Mouse (Mus musculus) forebrain, embryonic 14.5 days (tissue): ENCODE measurements around the gene Ctrb1. TPM values are rescaled to one million over a fixed set of nuclear protein-coding genes. Genes with fewer than 3 reads are reported as not detected.

Experiments used
- ATAC-seq: fragments of 200-750 bp; cut with Nextera tagmentation; 2 replicates; pipeline ENCODE4 v1.8.0; 2017; ENCODE audit warnings: mild to moderate bottlenecking, moderate library complexity
- DNase-seq: peaks from one replicate; pipeline ENCODE4 v3.0.0-alpha.2; 2015; ENCODE audit warnings: low spot score
- H3K27ac ChIP-seq: fragments of 300-500 bp; sonication (generic); 2 replicates; pipeline ENCODE4 v1.5.1; 2014; ENCODE audit warnings: low read depth, mild to moderate bottlenecking, control low read depth, low read length, moderate library complexity
- H3K27me3 ChIP-seq: fragments of 300-500 bp; sonication (generic); replicated peaks from 2 replicates; pipeline ENCODE4 v1.6.1; 2014; ENCODE audit warnings: low read length, control low read depth, mixed read lengths; ENCODE audit not compliant: control insufficient read depth, insufficient read depth
- H3K36me3 ChIP-seq: fragments of 300-500 bp; sonication (generic); 2 replicates; pipeline ENCODE4 v1.6.1; 2014; ENCODE audit warnings: low read length, control low read depth; ENCODE audit not compliant: control insufficient read depth, insufficient read depth
- H3K4me1 ChIP-seq: fragments of 300-500 bp; sonication (generic); 2 replicates; pipeline ENCODE4 v1.6.1; 2014; ENCODE audit warnings: antibody characterized with exemption, low read length, control low read depth; ENCODE audit not compliant: control insufficient read depth, insufficient read depth
- H3K4me2 ChIP-seq: fragments of 300-500 bp; sonication (generic); 2 replicates; pipeline ENCODE4 v1.6.1; 2014; ENCODE audit warnings: mild to moderate bottlenecking, control low read depth, low read length
- H3K4me3 ChIP-seq: fragments of 300-500 bp; sonication (generic); 2 replicates; pipeline ENCODE4 v1.5.1; 2014; ENCODE audit warnings: low read depth, low read length, control low read depth
- H3K9ac ChIP-seq: fragments of 300-500 bp; sonication (generic); 2 replicates; pipeline ENCODE4 v1.6.1; 2014; ENCODE audit warnings: mild to moderate bottlenecking, low read length, control low read depth, moderate library complexity
- H3K9me3 ChIP-seq: fragments of 300-500 bp; sonication (generic); replicated peaks from 2 replicates; pipeline ENCODE4 v1.6.1; 2016; ENCODE audit warnings: low read length, control low read depth, mixed read lengths; ENCODE audit not compliant: control insufficient read depth
- WGBS: fragments of 180-500 bp; shearing (Covaris S2); extraction: QIAGEN DNeasy Blood & Tissue Kit; methylation state at CpG from one replicate; pipeline ENCODE4 v1.1.7; 2014; 5-methylcytosine and 5-hydroxymethylcytosine counted together
- polyA plus RNA-seq: library from polyadenylated mRNA; unstranded; fragments of >200 nt; fragmentation: Nextera tagmentation; extraction: Ambion mirVana; gene quantifications from 2 replicates; pipeline ENCODE4 v1.2.1, GENCODE M21; 2014

Gene Ctrb1
- polyA plus RNA-seq, 1 experiment from 2014 or later: not detected

DNA sequence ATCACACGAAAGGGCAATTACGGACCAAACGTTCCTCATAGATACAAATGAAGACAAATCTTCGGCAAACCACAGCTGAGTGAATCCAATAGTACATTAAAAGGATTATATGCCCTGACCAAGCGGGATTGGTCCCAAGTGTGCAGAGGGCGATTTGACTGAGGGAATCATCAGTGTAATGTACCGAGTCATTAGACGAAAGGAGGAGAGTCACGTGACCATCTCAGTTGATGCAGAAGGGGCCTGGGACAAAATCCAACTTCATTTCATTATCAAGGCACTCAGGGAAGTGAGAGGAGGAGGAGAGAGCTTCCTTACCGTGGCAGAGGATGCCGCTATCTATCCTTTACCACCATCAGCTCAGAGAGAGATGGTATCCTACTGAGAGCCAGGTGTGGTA is 9.7 kb downstream of the Ctrb1 start:
- Histone ChIP-seq H3K27ac (no peak overlapping the region), H3K36me3 (no peaks in the 10 kb centered on the region), H3K4me2 (no peak overlapping the region), H3K4me3 (no peak overlapping the region), H3K9ac (no peak overlapping the region), H3K27me3 (no peaks in the 10 kb centered on the region), H3K9me3 (no peaks in the 10 kb centered on the region), H3K4me1 (no peaks in the 10 kb centered on the region)
- DNase-seq (peak; percentile 49), ATAC-seq (no peak)
- 76% methylated on average over 11 of the region's 11 CpGs for WGBS

DNA sequence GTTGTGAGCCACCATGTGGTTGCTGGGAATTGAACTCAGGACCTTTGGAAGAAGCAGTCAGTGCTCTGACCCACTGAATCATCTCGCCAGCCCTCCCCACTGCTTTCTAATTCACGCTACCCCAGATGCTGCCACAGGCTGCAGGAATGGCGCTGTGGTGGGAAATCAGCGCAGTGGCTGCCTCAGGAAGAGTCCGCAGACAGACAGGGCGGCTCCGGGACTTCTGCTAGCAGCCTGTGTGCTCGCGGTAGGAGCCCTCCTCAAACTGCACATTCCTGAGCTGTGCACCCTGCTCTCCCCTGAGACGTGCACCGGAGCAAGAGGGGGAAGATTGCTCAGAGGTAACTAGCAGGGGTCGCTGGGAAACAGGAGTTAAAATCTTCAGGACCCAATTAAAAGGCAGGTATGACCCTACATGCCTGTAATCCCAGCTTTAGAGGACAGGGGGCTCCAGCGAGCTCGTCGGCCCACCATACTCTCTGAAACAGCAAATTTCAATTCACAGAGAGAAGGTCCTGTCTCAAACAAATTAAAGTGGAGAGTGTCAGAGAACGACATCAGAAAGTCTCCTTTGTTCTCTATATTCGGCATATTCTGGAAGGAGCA is 10.3 kb downstream of the Ctrb1 start:
- ATAC-seq (peak; percentile 26; the same call in 1 of the 2 replicates), DNase-seq (no peak)
- H3K4me3 ChIP-seq: no peak overlapping the region
- H3K27me3 ChIP-seq: no peaks in the 10 kb centered on the region
- no peak overlapping the region for H3K27ac ChIP-seq
- H3K36me3 ChIP-seq: no peaks in the 10 kb centered on the region
- H3K9ac ChIP-seq: no peak overlapping the region
- H3K4me1 ChIP-seq: no peaks in the 10 kb centered on the region
- H3K4me2 ChIP-seq: no peak overlapping the region
- no peaks in the 10 kb centered on the region for H3K9me3 ChIP-seq
- WGBS: 40% methylated on average over 17 of the region's 17 CpGs

DNA sequence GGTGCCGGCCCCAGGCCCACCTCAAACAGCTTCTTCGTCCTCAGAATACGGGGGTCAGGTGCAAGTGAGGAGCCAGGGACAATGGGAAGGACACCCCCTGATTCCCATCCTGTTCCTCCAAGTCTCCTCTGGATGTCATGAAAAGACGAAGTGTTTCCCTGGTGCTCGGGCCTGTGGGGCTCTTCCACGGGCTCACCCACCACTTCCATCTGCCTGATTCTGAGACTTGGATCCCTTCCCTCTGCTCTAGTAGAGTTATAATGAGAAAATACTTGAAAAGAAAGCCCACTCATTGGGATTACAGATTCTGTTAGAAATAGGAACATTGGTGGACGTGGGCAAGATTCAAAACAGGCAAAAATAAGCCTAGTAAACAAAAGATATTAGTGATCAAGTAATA is 12.0 kb downstream of the Ctrb1 start:
- H3K27me3 ChIP-seq: no peaks in the 10 kb centered on the region
- no peak overlapping the region for H3K27ac ChIP-seq
- H3K36me3 ChIP-seq: no peaks in the 10 kb centered on the region
- DNase-seq (no peak), ATAC-seq (no peak)
- no peak overlapping the region for H3K4me3 ChIP-seq
- no peak overlapping the region for H3K4me2 ChIP-seq
- no peak overlapping the region for H3K9ac ChIP-seq
- WGBS: 88% methylated on average over 7 of the region's 7 CpGs
- H3K9me3 ChIP-seq: no peaks in the 10 kb centered on the region
- no peaks in the 10 kb centered on the region for H3K4me1 ChIP-seq

DNA sequence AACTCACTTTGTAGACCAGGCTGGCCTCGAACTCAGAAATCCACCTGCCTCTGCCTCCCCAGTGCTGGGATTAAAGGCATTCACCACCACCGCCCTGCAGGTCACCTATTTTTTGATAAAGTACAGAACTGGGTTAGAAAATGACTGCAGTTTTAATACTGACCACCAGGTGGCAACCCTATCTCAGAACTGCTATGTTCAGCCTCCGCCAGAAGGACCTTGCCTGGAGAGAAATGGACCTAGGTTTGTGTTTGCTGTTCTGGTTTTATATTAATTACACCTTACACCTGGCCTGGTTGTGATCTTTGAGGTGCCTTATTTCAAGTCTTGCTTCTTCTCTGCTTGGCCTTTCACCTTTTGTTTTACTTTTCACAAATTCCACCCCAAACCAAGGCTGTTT is 12.7 kb downstream of the Ctrb1 start:
- Histone ChIP-seq H3K27me3 (no peaks in the 10 kb centered on the region), H3K9ac (no peak overlapping the region), H3K27ac (no peak overlapping the region), H3K9me3 (no peaks in the 10 kb centered on the region), H3K36me3 (no peaks in the 10 kb centered on the region), H3K4me1 (no peaks in the 10 kb centered on the region), H3K4me3 (no peak overlapping the region), H3K4me2 (no peak overlapping the region)
- DNase-seq: peak; percentile 86
- WGBS: 25% methylated on average over 3 of the region's 3 CpGs
- peak; percentile 44; the same call in 1 of the 2 replicates for ATAC-seq

DNA sequence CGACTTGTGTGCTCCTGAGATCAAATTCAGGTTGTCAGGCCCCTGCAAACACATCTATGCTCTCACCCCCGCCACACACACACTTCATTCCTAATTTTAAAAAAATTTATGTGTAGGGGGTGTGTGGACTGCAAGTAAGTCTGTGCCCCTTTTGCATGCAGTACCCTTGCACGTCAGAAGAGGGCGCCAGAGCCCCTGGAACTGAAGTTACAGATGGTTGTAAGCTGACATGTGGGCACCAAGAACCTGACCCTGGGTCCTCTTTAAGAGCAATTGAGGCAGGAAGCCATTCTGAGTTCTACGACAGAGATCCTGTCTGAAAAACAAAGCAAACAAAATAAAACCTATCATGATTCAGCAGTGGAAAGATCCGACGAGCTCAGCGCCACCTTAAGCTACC is 14.6 kb downstream of the Ctrb1 start:
- ATAC-seq (no peak), DNase-seq (no peak)
- Histone ChIP-seq H3K9me3 (no peaks in the 10 kb centered on the region), H3K4me3 (no peak overlapping the region), H3K27me3 (no peaks in the 10 kb centered on the region), H3K27ac (no peak overlapping the region), H3K4me1 (no peaks in the 10 kb centered on the region), H3K4me2 (no peak overlapping the region), H3K9ac (no peak overlapping the region), H3K36me3 (peaks cover 8% of the 10 kb centered on the region)
- 82% methylated on average over 8 of the region's 8 CpGs for WGBS

DNA sequence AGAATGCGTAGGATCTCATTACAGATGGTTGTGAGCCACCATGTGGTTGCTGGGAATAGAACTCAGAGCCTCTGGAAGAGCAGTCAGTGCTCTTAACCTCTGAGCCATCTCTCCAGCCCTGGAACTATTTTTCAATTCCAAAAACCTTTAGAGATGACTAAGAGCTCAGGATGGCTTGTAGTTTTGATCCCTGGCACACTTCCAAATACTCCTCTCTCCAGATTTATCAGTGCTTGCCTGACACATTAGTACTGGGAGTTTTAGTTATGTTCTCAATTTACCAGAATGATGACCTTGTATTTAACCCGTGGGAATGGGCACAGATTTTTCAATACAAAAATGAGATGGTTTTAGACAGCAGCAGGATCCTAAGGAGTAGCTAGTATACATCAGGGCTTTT is 24.1 kb downstream of the Ctrb1 start:
- H3K36me3 ChIP-seq: peaks cover 44% of the 10 kb centered on the region
- ATAC-seq (no peak), DNase-seq (no peak)
- H3K27me3 ChIP-seq: no peaks in the 10 kb centered on the region
- no peak overlapping the region for H3K27ac ChIP-seq
- H3K4me3 ChIP-seq: no peak overlapping the region
- H3K9ac ChIP-seq: no peak overlapping the region
- 90% methylated on average over 2 of the region's 2 CpGs for WGBS
- H3K9me3 ChIP-seq: no peaks in the 10 kb centered on the region
- no peak overlapping the region for H3K4me2 ChIP-seq
- no peaks in the 10 kb centered on the region for H3K4me1 ChIP-seq

DNA sequence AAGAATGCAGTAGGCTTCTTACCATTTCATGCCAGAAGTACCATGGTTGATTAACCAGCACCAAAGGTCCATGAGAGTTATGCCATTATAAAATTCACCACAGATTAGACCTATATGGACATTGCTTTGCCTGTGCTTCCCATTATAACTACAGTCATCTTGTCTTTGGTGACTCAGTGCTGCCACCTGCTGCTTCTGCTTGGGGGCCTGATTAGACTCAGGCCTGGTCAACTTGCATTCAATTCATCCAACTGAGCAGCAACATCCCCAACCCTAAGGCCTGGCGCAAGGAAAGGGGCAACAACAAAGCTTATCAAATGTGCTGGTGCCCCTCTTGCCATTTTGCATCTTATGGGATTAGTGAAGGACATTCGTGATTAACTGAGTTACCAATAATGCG is 28.3 kb downstream of the Ctrb1 start:
- Histone ChIP-seq H3K36me3 (peaks cover 36% of the 10 kb centered on the region), H3K4me1 (no peaks in the 10 kb centered on the region; the same call in 1 of the 2 replicates), H3K9me3 (no peaks in the 10 kb centered on the region), H3K27ac (no peak overlapping the region), H3K27me3 (no peaks in the 10 kb centered on the region), H3K4me3 (no peak overlapping the region), H3K4me2 (no peak overlapping the region), H3K9ac (no peak overlapping the region)
- DNase-seq: peak; percentile 64
- 87% methylated on average over 3 of the region's 3 CpGs for WGBS
- no peak for ATAC-seq

DNA sequence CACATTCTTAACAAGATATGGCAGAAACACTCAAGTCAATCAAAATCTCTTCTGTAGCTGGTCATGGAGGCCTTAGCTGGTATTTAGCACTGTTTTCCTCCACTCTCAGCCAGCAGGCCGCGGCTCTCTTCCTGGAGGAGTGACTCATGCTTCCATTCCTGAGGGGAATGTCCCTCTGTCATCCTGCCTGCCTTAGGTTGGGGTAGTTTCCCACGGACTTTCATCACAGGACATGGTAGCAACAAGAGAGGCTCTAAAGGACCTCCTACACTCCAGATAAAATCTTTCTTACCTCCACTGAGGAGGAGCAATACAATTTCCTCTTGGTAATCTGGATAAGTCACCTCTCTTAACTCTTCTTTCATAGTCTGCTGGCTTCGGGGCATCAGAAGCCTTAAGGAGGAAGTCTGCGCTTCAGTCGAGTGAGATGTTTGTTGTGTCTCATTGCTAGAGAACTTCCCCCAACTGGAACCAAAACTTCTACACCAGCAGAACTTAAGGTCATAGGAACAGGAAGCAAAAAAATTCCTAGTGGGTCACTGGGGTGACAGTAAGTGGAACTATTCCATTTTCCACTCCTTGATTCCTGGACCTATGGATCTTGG is 31.9 kb downstream of the Ctrb1 start:
- no peaks in the 10 kb centered on the region for H3K27me3 ChIP-seq
- no peaks in the 10 kb centered on the region; the same call in 1 of the 2 replicates for H3K4me1 ChIP-seq
- no peaks in the 10 kb centered on the region for H3K9me3 ChIP-seq
- H3K27ac ChIP-seq: no peak overlapping the region
- H3K4me2 ChIP-seq: no peak overlapping the region
- WGBS: 92% methylated on average over 6 of the region's 6 CpGs
- DNase-seq: no peak
- no peak for ATAC-seq
- no peak overlapping the region for H3K9ac ChIP-seq
- H3K4me3 ChIP-seq: no peak overlapping the region
- peaks cover 27% of the 10 kb centered on the region for H3K36me3 ChIP-seq

DNA sequence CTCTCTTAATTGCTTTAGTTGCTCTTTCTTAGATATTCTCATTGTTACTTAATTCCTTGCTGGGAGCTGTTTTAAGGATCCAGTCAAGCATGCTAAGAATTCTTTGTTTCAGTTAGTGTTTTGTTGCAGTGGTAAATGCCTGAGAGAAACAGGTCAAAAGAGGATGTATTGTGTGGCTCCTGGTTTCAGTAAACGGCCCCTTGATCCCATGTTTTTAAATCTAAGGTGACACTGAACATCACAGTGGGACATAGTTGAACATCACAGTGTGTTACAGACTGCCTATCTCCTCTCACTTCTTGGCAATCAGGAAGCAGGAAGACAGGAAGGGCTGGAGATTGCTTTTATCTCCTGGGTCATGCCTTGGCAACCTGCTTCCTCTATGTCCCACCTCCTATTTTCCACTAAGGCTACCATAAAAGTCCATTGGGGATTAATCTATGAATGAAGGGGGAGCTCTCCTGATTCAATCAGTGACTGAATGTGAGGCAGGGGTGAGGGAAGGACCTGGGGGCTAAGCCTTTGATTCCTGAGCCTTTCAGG is 33.4 kb downstream of the Ctrb1 start:
- Histone ChIP-seq H3K4me1 (no peaks in the 10 kb centered on the region; the same call in 1 of the 2 replicates), H3K4me3 (no peak overlapping the region), H3K27ac (no peak overlapping the region), H3K9me3 (no peaks in the 10 kb centered on the region), H3K36me3 (peaks cover 27% of the 10 kb centered on the region), H3K27me3 (no peaks in the 10 kb centered on the region), H3K9ac (no peak overlapping the region), H3K4me2 (no peak overlapping the region)
- ATAC-seq (no peak), DNase-seq (no peak)
- WGBS: 14% methylated on average over 1 of the region's 1 CpGs
